Mouse (Mus musculus) forebrain, embryonic 12.5 days (tissue): Measurements from ENCODE around the gene Gm14124. TPM values are rescaled to one million over a fixed set of nuclear protein-coding genes. Genes with fewer than 3 reads are reported as not detected.
"Not testable (repeated sequence)": the region's sequence is repeated elsewhere in the genome, so short reads cannot be mapped to it uniquely, and the experiment has no call there.

Experiments used
- ATAC-seq: fragments of 200-750 bp; cut with Nextera tagmentation; 2 replicates; pipeline ENCODE4 v1.8.0; 2017; ENCODE audit warnings: moderate TSS enrichment; ENCODE audit not compliant: low FRiP score
- H3K27ac ChIP-seq: fragments of 300-500 bp; sonication (generic); 2 replicates; pipeline ENCODE4 v1.5.1; 2016; ENCODE audit warnings: mild to moderate bottlenecking
- H3K27me3 ChIP-seq: fragments of 300-500 bp; sonication (generic); 2 replicates; pipeline ENCODE4 v1.6.1; 2016; ENCODE audit warnings: mild to moderate bottlenecking
- H3K36me3 ChIP-seq: fragments of 300-500 bp; sonication (generic); replicated peaks from 2 replicates; pipeline ENCODE4 v1.6.1; 2016; ENCODE audit warnings: mild to moderate bottlenecking
- H3K4me1 ChIP-seq: fragments of 300-500 bp; sonication (generic); 2 replicates; pipeline ENCODE4 v1.6.1; 2016
- H3K4me2 ChIP-seq: fragments of 300-500 bp; sonication (generic); 2 replicates; pipeline ENCODE4 v1.6.1; 2016; ENCODE audit warnings: mild to moderate bottlenecking, moderate library complexity
- H3K4me3 ChIP-seq: fragments of 300-500 bp; sonication (generic); replicated peaks from 2 replicates; pipeline ENCODE4 v1.5.1; 2016; ENCODE audit warnings: mild to moderate bottlenecking
- H3K9ac ChIP-seq: fragments of 300-500 bp; sonication (generic); 2 replicates; pipeline ENCODE4 v1.6.1; 2016; ENCODE audit warnings: mild to moderate bottlenecking
- H3K9me3 ChIP-seq: fragments of 300-500 bp; sonication (generic); 2 replicates; pipeline ENCODE4 v1.6.1; 2016
- WGBS: fragments of 180-500 bp; shearing (Covaris S2); methylation state at CpG from one replicate; pipeline ENCODE4 v1.1.7; 2016; 5-methylcytosine and 5-hydroxymethylcytosine counted together
- polyA plus RNA-seq: library from polyadenylated mRNA; unstranded; fragments of >200 nt; fragmentation: Nextera tagmentation; extraction: Ambion mirVana; gene quantifications from 2 replicates; pipeline ENCODE4 v1.2.1, GENCODE M21; 2016

The Gm14124 gene
- not detected in 2 replicates for polyA plus RNA-seq

GRCm38 (mm10) chr2:150257291-150257690 lies at the start of gene Gm14124:
Gene Gm14124, plus strand, starts transcription at chr2:150257517.
- H3K9me3 ChIP-seq, H3K4me3 ChIP-seq, H3K36me3 ChIP-seq, H3K27me3 ChIP-seq, H3K9ac ChIP-seq, ATAC-seq, H3K27ac ChIP-seq, H3K4me1 ChIP-seq, H3K4me2 ChIP-seq: not testable (repeated sequence)
- 84% methylated on average over 4 of the region's 4 CpGs for WGBS

GRCm38 (mm10) chr2:150217600-150218362 lies 39.5 kb upstream of the Gm14124 start, which contains the start of gene Zfp937:
Gene Zfp937, plus strand, starts transcription at chr2:150218073.
- Histone ChIP-seq H3K9ac (peak within 1 kb of the TSS; percentile 49; the same call in 1 of the 2 replicates), H3K4me2 (peak within 1 kb of the TSS; percentile 48), H3K4me3 (peak within 1 kb of the TSS; percentile 43)
- H3K9me3 ChIP-seq, H3K27me3 ChIP-seq, H3K4me1 ChIP-seq, H3K36me3 ChIP-seq, H3K27ac ChIP-seq: not testable (repeated sequence)
- ATAC-seq, result peak; percentile 100
- 2% methylated on average over 15 of the region's 15 CpGs for WGBS

DNA sequence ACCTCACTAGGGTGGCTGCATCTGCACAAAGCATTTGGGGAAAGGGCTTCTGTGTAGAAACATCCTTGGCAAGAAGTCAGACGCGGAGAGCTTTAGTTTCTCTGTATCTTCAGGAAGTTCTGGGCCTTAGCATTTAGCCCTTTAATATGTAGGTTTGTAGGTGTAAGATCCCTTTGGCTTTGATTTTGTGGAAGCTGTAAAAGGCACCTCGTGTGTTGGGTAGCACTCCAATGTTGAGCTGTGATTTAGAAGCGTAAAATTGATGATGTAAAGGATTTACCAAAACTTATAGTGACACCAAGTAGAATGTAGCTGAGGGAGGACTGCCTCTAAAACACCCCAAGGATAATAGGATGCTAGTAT lies 39.0 kb upstream of the Gm14124 start:
- H3K9me3 ChIP-seq, result not testable (repeated sequence)
- WGBS, result 28% methylated on average over 4 of the region's 4 CpGs

DNA sequence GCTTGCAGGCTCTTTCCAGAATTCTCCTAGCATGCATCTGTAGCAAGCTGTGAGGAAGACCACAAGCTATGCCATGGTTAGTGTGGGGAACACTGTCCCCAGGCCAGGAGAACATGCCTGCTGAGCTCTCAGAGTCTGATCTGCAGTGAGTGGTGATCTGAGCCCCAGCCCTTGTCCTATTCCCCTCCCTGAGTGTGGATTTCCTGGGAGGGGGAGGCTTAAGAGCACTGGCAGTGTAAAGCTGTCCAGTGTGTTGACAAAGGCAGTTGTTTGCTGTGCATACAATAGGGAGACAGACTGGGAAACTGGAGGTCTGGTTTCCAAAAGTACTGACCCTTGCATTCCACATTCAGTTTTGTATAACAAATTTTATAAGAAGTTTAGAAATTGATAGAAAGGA lies 34.1 kb upstream of the Gm14124 start:
- not testable (repeated sequence) for ATAC-seq, H3K9ac ChIP-seq, H3K27ac ChIP-seq, H3K9me3 ChIP-seq, H3K27me3 ChIP-seq, H3K36me3 ChIP-seq, H3K4me1 ChIP-seq, H3K4me2 ChIP-seq, H3K4me3 ChIP-seq

More for the DNA sequence above, 39.0 kb upstream of the Gm14124 start:
- H3K4me1 ChIP-seq, H3K27me3 ChIP-seq, H3K36me3 ChIP-seq, H3K27ac ChIP-seq: not testable (repeated sequence)
- H3K9ac ChIP-seq, result peak overlapping the region; percentile 49; the same call in 1 of the 2 replicates
- peak; percentile 20; the same call in 1 of the 2 replicates for ATAC-seq
- H3K4me3 ChIP-seq, result peak overlapping the region; percentile 43
- H3K4me2 ChIP-seq, result peak overlapping the region; percentile 48

GRCm38 (mm10) chr2:150243211-150243610 lies 14.1 kb upstream of the Gm14124 start:
- H3K4me3 ChIP-seq, result no peak overlapping the region
- ATAC-seq, result no peak
- peaks cover 27% of the 10 kb centered on the region for H3K9me3 ChIP-seq
- no peak overlapping the region for H3K4me2 ChIP-seq
- 89% methylated on average over 2 of the region's 2 CpGs for WGBS
- peaks cover 18% of the 10 kb centered on the region for H3K36me3 ChIP-seq
- no peaks in the 10 kb centered on the region for H3K27me3 ChIP-seq
- H3K9ac ChIP-seq, result no peak overlapping the region
- no peak overlapping the region for H3K27ac ChIP-seq
- H3K4me1 ChIP-seq, result no peaks in the 10 kb centered on the region

DNA sequence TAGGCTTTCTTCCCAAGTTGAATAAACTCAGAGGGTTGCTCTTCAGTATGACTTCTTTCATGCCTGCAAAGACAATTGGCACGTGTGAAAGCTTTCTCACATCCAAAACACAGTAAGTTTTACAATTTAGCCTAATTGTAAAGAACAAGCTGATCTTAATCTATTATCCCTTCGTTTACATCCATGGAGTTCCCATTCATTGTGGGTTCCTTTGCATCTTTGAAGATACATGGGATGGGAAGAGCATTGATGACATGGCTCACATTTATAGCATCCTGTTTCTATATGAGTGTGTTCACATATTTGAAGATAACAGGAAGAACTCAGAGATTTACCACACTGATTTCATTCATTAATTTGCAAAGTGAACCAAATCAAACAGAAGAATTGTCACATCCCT lies 1.8 kb upstream of the Gm14124 start, which contains the start of gene Gm21994:
Gene Gm21994, minus strand, starts transcription at position 101 of the 400 bp plus-strand sequence.
- H3K9ac ChIP-seq, ATAC-seq, H3K4me2 ChIP-seq, H3K27me3 ChIP-seq, H3K36me3 ChIP-seq, H3K4me1 ChIP-seq, H3K4me3 ChIP-seq, H3K9me3 ChIP-seq, H3K27ac ChIP-seq: not testable (repeated sequence)
- 65% methylated on average over 2 of the region's 2 CpGs for WGBS

GRCm38 (mm10) chr2:150256861-150257260 lies 456 bp upstream of the Gm14124 start:
- not testable (repeated sequence) for H3K27ac ChIP-seq, H3K4me3 ChIP-seq
- WGBS, result 63% methylated on average over 2 of the region's 2 CpGs

DNA sequence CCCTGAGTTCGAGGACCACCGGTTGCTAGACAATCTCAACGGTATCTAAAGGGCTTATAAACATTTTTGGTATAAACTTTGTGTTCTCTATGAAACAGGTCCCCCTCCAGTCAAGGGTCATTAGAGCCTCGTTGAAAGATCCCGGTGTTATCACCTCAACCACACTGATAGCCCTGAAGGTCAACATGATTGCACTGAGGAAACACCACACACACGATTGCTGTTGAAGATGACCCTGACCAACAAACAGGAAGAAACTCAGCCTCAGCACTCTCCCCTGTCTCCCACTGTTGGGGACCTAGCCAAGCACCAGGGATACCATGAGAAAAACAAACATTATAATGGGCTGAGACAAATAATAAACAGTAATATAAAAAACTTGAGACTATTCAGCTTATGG lies 36.4 kb downstream of the Gm14124 start:
- H3K9me3 ChIP-seq, result 0 out of 2 replicates have a peak, but pooled peaks cover 3% of the 10 kb centered on the region
- H3K4me1 ChIP-seq, result no peaks in the 10 kb centered on the region
- no peak overlapping the region for H3K27ac ChIP-seq
- H3K4me3 ChIP-seq, result no peak overlapping the region
- ATAC-seq, result no peak
- H3K36me3 ChIP-seq, result no peaks in the 10 kb centered on the region
- no peaks in the 10 kb centered on the region for H3K27me3 ChIP-seq
- WGBS, result 88% methylated on average over 6 of the region's 6 CpGs
- H3K9ac ChIP-seq, result no peak overlapping the region
- no peak overlapping the region for H3K4me2 ChIP-seq

More at GRCm38 (mm10) chr2:150256861-150257260, 456 bp upstream of the Gm14124 start:
- not testable (repeated sequence) for H3K27me3 ChIP-seq, H3K4me2 ChIP-seq, H3K9ac ChIP-seq, H3K9me3 ChIP-seq, ATAC-seq, H3K36me3 ChIP-seq, H3K4me1 ChIP-seq

DNA sequence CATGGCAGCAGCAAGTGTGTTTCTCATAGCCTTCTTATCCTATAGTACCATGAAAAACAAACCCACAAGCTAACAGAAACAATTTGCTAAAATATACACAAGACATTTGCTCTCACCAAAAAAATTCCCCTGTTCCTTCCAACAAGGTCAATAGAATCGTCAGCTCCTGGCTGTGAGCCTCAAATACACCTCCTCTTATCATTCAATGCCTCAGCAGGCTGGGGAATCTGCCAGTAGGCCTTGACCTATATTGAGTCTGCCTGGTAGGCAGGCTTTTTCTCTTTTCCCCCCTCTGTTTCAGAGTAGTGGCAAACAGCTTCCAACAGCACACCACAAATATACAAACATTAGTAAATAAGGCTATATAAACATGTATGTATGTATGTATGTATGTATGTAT lies 41.8 kb downstream of the Gm14124 start:
- WGBS, result 43% methylated on average over 1 of the region's 1 CpGs

GRCm38 (mm10) chr2:150307183-150307773 lies 50.0 kb downstream of the Gm14124 start:
- Histone ChIP-seq H3K9me3 (no peaks in the 10 kb centered on the region), H3K4me2 (no peak overlapping the region), H3K4me3 (no peak overlapping the region), H3K27me3 (no peaks in the 10 kb centered on the region), H3K4me1 (no peaks in the 10 kb centered on the region), H3K27ac (no peak overlapping the region), H3K36me3 (no peaks in the 10 kb centered on the region), H3K9ac (no peak overlapping the region)
- 87% methylated on average over 10 of the region's 10 CpGs for WGBS
- no peak for ATAC-seq

More for the DNA sequence above, 41.8 kb downstream of the Gm14124 start:
- no peaks in the 10 kb centered on the region for H3K9me3 ChIP-seq
- no peak overlapping the region for H3K9ac ChIP-seq
- H3K4me2 ChIP-seq, result no peak overlapping the region
- no peak overlapping the region for H3K27ac ChIP-seq
- H3K36me3 ChIP-seq, result no peaks in the 10 kb centered on the region
- no peaks in the 10 kb centered on the region for H3K4me1 ChIP-seq
- no peak overlapping the region for H3K4me3 ChIP-seq
- no peaks in the 10 kb centered on the region for H3K27me3 ChIP-seq
- no peak for ATAC-seq

DNA sequence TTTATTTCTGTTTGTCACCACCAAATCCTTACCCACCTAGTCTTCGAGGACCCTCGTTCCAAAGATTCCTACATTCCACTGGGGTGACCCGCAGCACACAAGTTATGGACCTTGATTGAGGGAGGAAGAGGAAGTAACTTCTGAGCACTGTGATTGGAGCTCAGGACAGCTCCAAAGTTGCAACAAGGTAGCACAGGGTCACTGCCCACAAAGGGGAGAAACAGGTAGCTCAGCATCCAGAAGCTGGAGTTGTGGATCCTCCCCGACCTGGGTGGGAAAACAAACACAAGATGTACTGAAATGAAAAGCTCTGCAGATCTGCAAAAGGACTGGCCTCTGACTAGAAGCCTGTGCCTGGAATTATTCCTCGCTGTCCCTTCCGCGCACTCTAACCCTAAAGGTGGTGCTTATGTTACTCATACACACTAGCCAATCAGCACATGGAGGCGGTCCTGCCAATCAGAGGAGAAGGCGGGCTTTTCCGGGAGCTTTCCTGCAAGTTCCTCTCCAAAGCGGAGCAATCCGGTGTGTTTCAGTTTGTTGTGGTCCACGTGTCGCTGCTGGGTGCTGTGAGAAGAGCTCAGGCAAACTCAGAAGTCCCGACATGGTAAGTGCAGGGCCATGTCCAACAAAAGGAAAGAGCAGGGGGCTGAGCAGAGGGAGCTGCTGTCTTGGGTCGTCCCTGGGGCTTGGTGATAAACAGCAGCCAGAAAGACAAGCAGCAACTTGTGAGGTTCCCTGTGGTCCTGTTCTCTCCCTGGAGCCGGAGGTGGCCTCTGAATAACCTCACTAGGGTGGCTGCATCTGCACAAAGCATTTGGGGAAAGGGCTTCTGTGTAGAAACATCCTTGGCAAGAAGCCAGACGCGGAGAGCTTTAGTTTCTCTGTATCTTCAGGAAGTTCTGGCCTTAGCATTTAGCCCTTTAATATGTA lies 53.9 kb downstream of the Gm14124 start:
- H3K4me3 ChIP-seq, result peak overlapping the region; percentile 50
- peak; percentile 98 for ATAC-seq
- H3K36me3 ChIP-seq, H3K27ac ChIP-seq, H3K9me3 ChIP-seq, H3K27me3 ChIP-seq, H3K4me1 ChIP-seq: not testable (repeated sequence)
- H3K9ac ChIP-seq, result peak overlapping the region; percentile 56
- WGBS, result 15% methylated on average over 19 of the region's 19 CpGs
- H3K4me2 ChIP-seq, result peak overlapping the region; percentile 54

DNA sequence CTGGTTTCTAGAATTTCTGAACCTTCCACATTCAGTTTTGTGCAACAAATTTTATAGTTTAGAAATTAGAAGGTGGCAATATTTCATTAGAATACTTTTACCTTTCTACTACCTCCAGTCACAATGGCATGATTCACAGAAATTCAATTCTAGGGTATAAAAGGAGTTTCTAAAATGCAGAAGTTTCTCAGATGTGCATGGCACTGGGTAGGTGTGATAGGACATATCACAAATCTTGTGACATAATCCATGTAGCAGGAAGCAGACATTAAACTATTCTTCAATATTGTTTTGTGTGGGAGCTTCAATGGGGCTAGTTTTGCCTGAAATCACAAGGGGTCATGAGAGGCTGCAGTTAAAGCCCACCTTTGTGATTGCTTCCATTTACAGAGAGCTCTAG lies 58.8 kb downstream of the Gm14124 start:
- no peak overlapping the region for H3K4me3 ChIP-seq
- H3K27me3 ChIP-seq, result no peaks in the 10 kb centered on the region
- H3K4me1 ChIP-seq, result no peaks in the 10 kb centered on the region
- no peak for ATAC-seq
- H3K36me3 ChIP-seq, result peaks cover 16% of the 10 kb centered on the region
- H3K4me2 ChIP-seq, result no peak overlapping the region
- peaks cover 30% of the 10 kb centered on the region for H3K9me3 ChIP-seq
- no peak overlapping the region for H3K9ac ChIP-seq
- H3K27ac ChIP-seq, result no peak overlapping the region
